Mouse (Mus musculus) MEL (cell line): ENCODE measurements around the gene Chst12. TPM values are rescaled to one million over a fixed set of nuclear protein-coding genes. Genes with fewer than 3 reads are reported as not detected.
A peak's percentile ranks its signal among the peaks of the same experiment; 100 is the strongest.

Experiments used
- DNase-seq: peaks from one replicate; pipeline ENCODE4 v3.0.0; 2011; ENCODE audit warnings: low read depth, low spot score
- H3K27ac ChIP-seq: 2 replicates; pipeline ENCODE4 v1.5.1; 2012; ENCODE audit warnings: low read depth, mild to moderate bottlenecking, control low read depth, low read length, moderate library complexity; ENCODE audit not compliant: control insufficient read depth
- H3K27me3 ChIP-seq, 2 experiments: fragments of 150-350 bp in 1 of 2; sonication (generic) in 1 of 2; 2 replicates each; pipeline ENCODE4 v1.6.1; 2012; ENCODE audit warnings: low read length in 2 of 2, mild to moderate bottlenecking in 2 of 2, improper control_type of control experiment in 1 of 2, moderate library complexity in 1 of 2; ENCODE audit not compliant: insufficient read depth in 2 of 2, control insufficient read depth in 1 of 2
- H3K36me3 ChIP-seq, 2 experiments: 2 replicates each; pipeline ENCODE4 v1.6.1; 2012 to 2014; ENCODE audit warnings: low read length in 2 of 2, improper control_type of control experiment in 1 of 2, inconsistent platforms in 1 of 2, mild to moderate bottlenecking in 1 of 2; ENCODE audit not compliant: insufficient read depth in 2 of 2, control insufficient read depth in 1 of 2
- H3K4me1 ChIP-seq, 2 experiments: fragments of 150-350 bp in 1 of 2; sonication (generic) in 1 of 2; 2 replicates each; pipeline ENCODE4 v1.6.1; 2012; ENCODE audit warnings: low read length in 2 of 2, improper control_type of control experiment in 1 of 2, mild to moderate bottlenecking in 1 of 2; ENCODE audit not compliant: insufficient read depth in 2 of 2, control insufficient read depth in 1 of 2
- H3K4me3 ChIP-seq, 2 experiments: fragments of 150-350 bp in 1 of 2; sonication (generic) in 1 of 2; 2 replicates each; pipeline ENCODE4 v1.5.1; 2012; ENCODE audit warnings: low read depth in 2 of 2, low read length in 2 of 2, mild to moderate bottlenecking in 2 of 2, moderate library complexity in 2 of 2, control low read depth in 1 of 2, improper control_type of control experiment in 1 of 2; ENCODE audit not compliant: control insufficient read depth in 1 of 2, insufficient read depth in 1 of 2
- H3K79me2 ChIP-seq: 2 replicates; pipeline ENCODE4 v1.6.1; 2012; ENCODE audit warnings: mild to moderate bottlenecking, low read length, moderate library complexity; ENCODE audit not compliant: control insufficient read depth, poor library complexity, insufficient read depth
- H3K9ac ChIP-seq: 2 replicates; pipeline ENCODE4 v1.6.1; 2012; ENCODE audit warnings: low read depth, mild to moderate bottlenecking, control low read depth, low read length, moderate library complexity; ENCODE audit not compliant: control insufficient read depth, poor library complexity, severe bottlenecking
- H3K9me3 ChIP-seq: fragments of 150-350 bp; sonication (generic); replicated peaks from 2 replicates; pipeline ENCODE4 v1.6.1; 2012; ENCODE audit warnings: mild to moderate bottlenecking, low read length, improper control_type of control experiment, moderate library complexity; ENCODE audit not compliant: insufficient read depth
- CHD2 ChIP-seq: IDR thresholded peaks from 2 replicates; pipeline ENCODE4 v1.6.1; 2011; ENCODE audit warnings: low read length, improper control_type of control experiment
- E2F4 ChIP-seq: IDR thresholded peaks from 2 replicates; pipeline ENCODE4 v1.6.1; 2011; ENCODE audit warnings: low read depth, low read length, improper control_type of control experiment, borderline replicate concordance
- EP300 ChIP-seq, 2 experiments: IDR thresholded peaks; 2 replicates each; pipeline ENCODE4 v1.6.1; 2011; ENCODE audit warnings: improper control_type of control experiment in 2 of 2, low read length in 2 of 2, low read depth in 1 of 2, mild to moderate bottlenecking in 1 of 2
- ETS1 ChIP-seq: IDR thresholded peaks from 2 replicates; pipeline ENCODE4 v1.6.1; 2012; ENCODE audit warnings: low read depth, mild to moderate bottlenecking, inconsistent platforms, low read length, improper control_type of control experiment, moderate library complexity
- GABPA ChIP-seq: IDR thresholded peaks from 2 replicates; pipeline ENCODE4 v1.6.1; 2012; ENCODE audit warnings: low read depth, mild to moderate bottlenecking, inconsistent platforms, low read length, improper control_type of control experiment, moderate library complexity
- MAFK ChIP-seq: IDR thresholded peaks from 2 replicates; pipeline ENCODE4 v1.6.1; 2011; ENCODE audit warnings: low read depth, mild to moderate bottlenecking, low read length, improper control_type of control experiment, borderline replicate concordance
- MAZ ChIP-seq: IDR thresholded peaks from 2 replicates; pipeline ENCODE4 v1.6.1; 2012; ENCODE audit warnings: low read depth, mild to moderate bottlenecking, inconsistent platforms, low read length, improper control_type of control experiment
- MXI1 ChIP-seq: IDR thresholded peaks from 2 replicates; pipeline ENCODE4 v1.6.1; 2011; ENCODE audit warnings: mild to moderate bottlenecking, low read depth, low read length, improper control_type of control experiment
- MYB ChIP-seq: IDR thresholded peaks from 2 replicates; pipeline ENCODE4 v1.6.1; 2011; ENCODE audit warnings: mild to moderate bottlenecking, low read depth, low read length, improper control_type of control experiment
- POLR2AphosphoS2 ChIP-seq: IDR thresholded peaks from 2 replicates; pipeline ENCODE4 v1.6.1; 2011; ENCODE audit warnings: low read length, improper control_type of control experiment
- POLR2AphosphoS5 ChIP-seq: IDR thresholded peaks from 2 replicates; pipeline ENCODE4 v1.6.1; 2012; ENCODE audit warnings: low read depth, borderline replicate concordance, mild to moderate bottlenecking, inconsistent platforms, low read length, moderate library complexity, mixed read lengths
- RAD21 ChIP-seq: IDR thresholded peaks from 2 replicates; pipeline ENCODE4 v1.6.1; 2011; ENCODE audit warnings: mild to moderate bottlenecking, low read depth, low read length, improper control_type of control experiment
- RCOR1 ChIP-seq: IDR thresholded peaks from 2 replicates; pipeline ENCODE4 v1.6.1; 2012; ENCODE audit warnings: low read depth, mild to moderate bottlenecking, inconsistent platforms, low read length, improper control_type of control experiment
- SMC3 ChIP-seq: IDR thresholded peaks from 2 replicates; pipeline ENCODE4 v1.6.1; 2011; ENCODE audit warnings: low read depth, low read length, improper control_type of control experiment
- TBP ChIP-seq: IDR thresholded peaks from 2 replicates; pipeline ENCODE4 v1.8.0; 2011; ENCODE audit warnings: low read depth, low read length, improper control_type of control experiment
- UBTF ChIP-seq: IDR thresholded peaks from 2 replicates; pipeline ENCODE4 v1.6.1; 2012; ENCODE audit warnings: low read depth, mild to moderate bottlenecking, inconsistent platforms, low read length, improper control_type of control experiment, moderate library complexity, borderline replicate concordance; ENCODE audit not compliant: insufficient read depth
- USF1 ChIP-seq: IDR thresholded peaks from 2 replicates; pipeline ENCODE4 v1.6.1; 2014; ENCODE audit warnings: low read depth, mild to moderate bottlenecking, inconsistent platforms, low read length, improper control_type of control experiment, moderate library complexity
- USF2 ChIP-seq, 2 experiments: IDR thresholded peaks; 2 replicates each; pipeline ENCODE4 v1.6.1; 2011 to 2012; ENCODE audit warnings: improper control_type of control experiment in 2 of 2, low read length in 2 of 2, borderline replicate concordance in 1 of 2, inconsistent platforms in 1 of 2, low read depth in 1 of 2, mild to moderate bottlenecking in 1 of 2; ENCODE audit not compliant: insufficient read depth in 1 of 2
- ZC3H11A ChIP-seq: IDR thresholded peaks from 2 replicates; pipeline ENCODE4 v1.6.1; 2012; ENCODE audit warnings: low read depth, mild to moderate bottlenecking, inconsistent platforms, low read length, improper control_type of control experiment
- ZKSCAN1 ChIP-seq: IDR thresholded peaks from 2 replicates; pipeline ENCODE4 v1.6.1; 2012; ENCODE audit warnings: low read depth, mild to moderate bottlenecking, inconsistent platforms, low read length, improper control_type of control experiment, moderate library complexity
- ZNF384 ChIP-seq: IDR thresholded peaks from 2 replicates; pipeline ENCODE4 v1.6.1; 2012; ENCODE audit warnings: low read depth, mild to moderate bottlenecking, inconsistent platforms, low read length, improper control_type of control experiment
- polyA plus RNA-seq, 2 experiments: library from polyadenylated mRNA; stranded (reverse) in 1 of 2; unstranded in 1 of 2; fragments of >175 nt in 1 of 2; fragments of >200 nt in 1 of 2; gene quantifications; 2 replicates each; pipeline versions ENCODE4 v1.2.1 to v1.2.4; 2012; ENCODE audit warnings: low replicate concordance in 2 of 2, low read depth in 1 of 2; ENCODE audit not compliant: insufficient read length in 2 of 2, insufficient read depth in 1 of 2, missing spikeins in 1 of 2
- total RNA-seq: library from RNA; depleted of rRNA; stranded (reverse); fragments of 300-350 nt; gene quantifications from 2 replicates; pipeline ENCODE4 v1.2.3, GENCODE M21; 2012

Gene Chst12
- total and polyA plus RNA-seq, 3 experiments: 4.1 to 8.6 TPM; not detected in 1

- H3K79me2 ChIP-seq: no peaks in the 10 kb centered on the region; the same call in 1 of the 2 replicates
- H3K4me3 ChIP-seq: peak overlapping the region; percentile 58 to 78
- H3K9me3 ChIP-seq: no peaks in the 10 kb centered on the region
- H3K27me3 ChIP-seq: no peaks in the 10 kb centered on the region
- DNase-seq: peak; percentile 14
- peaks cover 0 to 23% of the 10 kb centered on the region in 2 experiments; a peak in 3 of 4 replicates for H3K4me1 ChIP-seq
- H3K27ac ChIP-seq: no peak overlapping the region
- H3K36me3 ChIP-seq: peaks cover 0 to 10% of the 10 kb centered on the region in 2 experiments; a peak in 2 of 4 replicates
- peak overlapping the region; percentile 54 for H3K9ac ChIP-seq
- no peak for TF ChIP-seq USF1
- TF ChIP-seq E2F4: no peak
- no peak for TF ChIP-seq RCOR1
- no peak for TF ChIP-seq MAZ
Observed at GRCm38 (mm10) chr5:140506096-140506794, 895 bp downstream of the Chst12 start.

DNA sequence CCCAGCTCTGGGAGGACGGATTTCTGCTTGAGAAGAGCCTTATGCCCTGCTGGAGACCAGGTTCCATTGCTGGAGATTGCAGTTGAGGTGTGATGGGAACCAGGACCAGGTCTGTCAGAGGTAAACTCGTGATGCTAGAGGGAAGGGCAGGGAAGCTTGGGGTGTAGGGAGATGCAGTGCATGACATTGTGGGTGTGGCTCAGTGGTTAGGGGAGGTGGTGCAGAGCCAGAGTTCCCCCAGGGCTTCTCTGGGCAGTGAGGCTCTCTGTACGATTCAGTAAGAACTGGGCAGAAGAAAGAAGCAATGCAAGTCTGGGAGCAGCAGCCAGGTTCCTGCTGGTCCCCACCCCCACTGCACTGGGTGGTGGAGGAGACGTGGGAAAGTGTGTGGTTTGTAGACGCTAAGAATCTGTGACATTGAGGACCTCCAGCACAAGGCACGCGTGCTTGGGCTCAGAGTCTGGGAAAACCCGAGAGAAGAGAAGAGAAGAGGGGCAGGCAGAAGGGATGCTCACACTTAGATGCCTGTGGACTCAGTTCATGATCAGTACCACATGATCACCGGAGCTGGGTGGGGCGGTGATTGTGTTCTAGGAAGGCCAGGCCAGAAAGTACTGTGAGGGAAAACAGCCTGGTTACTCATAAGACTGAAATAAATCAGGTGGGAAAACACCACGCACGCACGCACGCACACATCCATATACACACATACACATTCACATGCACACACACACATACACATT is 2.3 kb downstream of the Chst12 start:
- TF ChIP-seq ZNF384 (no peak), POLR2AphosphoS5 (no peak), EP300 (IDR thresholded peaks at IDR 0.05; ENCODE audit: low read depth in 1 of 2, low read length in 2 of 2) (no peak), ZC3H11A (no peak), ZKSCAN1 (no peak), RCOR1 (no peak)
- no peak overlapping the region for H3K27ac ChIP-seq
- H3K4me3 ChIP-seq: no peak overlapping the region
- peaks cover 0 to 8% of the 10 kb centered on the region in 2 experiments; a peak in 2 of 4 replicates for H3K36me3 ChIP-seq
- H3K4me1 ChIP-seq: peaks cover 0 to 18% of the 10 kb centered on the region in 2 experiments; a peak in 3 of 4 replicates
- no peaks in the 10 kb centered on the region for H3K27me3 ChIP-seq
- no peaks in the 10 kb centered on the region for H3K9me3 ChIP-seq
- no peaks in the 10 kb centered on the region; the same call in 1 of the 2 replicates for H3K79me2 ChIP-seq
- no peak overlapping the region for H3K9ac ChIP-seq
- no peak for DNase-seq

DNA sequence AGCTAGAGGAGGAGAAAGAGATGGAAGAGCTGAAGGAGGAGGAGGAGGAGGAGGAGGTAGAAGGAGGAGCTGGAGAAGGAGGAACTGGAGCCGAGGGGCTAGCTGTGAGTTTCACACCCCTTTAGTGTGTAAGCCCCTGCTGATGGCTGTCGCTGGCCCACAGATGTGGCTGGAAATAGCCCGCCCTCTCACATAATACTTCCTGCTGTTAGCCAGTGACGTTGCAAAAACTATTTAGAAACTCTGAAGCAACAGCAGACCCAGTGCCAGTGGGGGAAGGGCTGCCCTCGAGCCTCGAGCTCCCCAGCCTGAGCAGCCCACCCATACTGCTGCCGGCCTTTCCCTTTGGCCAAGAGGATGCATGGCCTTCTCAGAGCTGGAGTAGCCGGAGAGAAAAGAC is 3.3 kb downstream of the Chst12 start:
- Histone ChIP-seq H3K9me3 (no peaks in the 10 kb centered on the region), H3K36me3 (peaks cover 0 to 8% of the 10 kb centered on the region in 2 experiments; a peak in 2 of 4 replicates), H3K79me2 (no peaks in the 10 kb centered on the region; the same call in 1 of the 2 replicates), H3K27ac (no peak overlapping the region), H3K4me3 (no peak overlapping the region), H3K9ac (no peak overlapping the region), H3K27me3 (no peaks in the 10 kb centered on the region), H3K4me1 (peaks cover 0 to 12% of the 10 kb centered on the region in 2 experiments; a peak in 2 of 4 replicates)
- no peak for DNase-seq
- no peak for TF ChIP-seq TBP
- no peak for TF ChIP-seq SMC3
- TF ChIP-seq USF2 (IDR thresholded peaks at IDR 0.05; ENCODE audit: borderline replicate concordance in 1 of 2, insufficient read depth in 1 of 2, low read depth in 1 of 2, low read length in 2 of 2): no peak
- TF ChIP-seq MYB: no peak
- no peak for TF ChIP-seq GABPA
- no peak for TF ChIP-seq UBTF
- TF ChIP-seq POLR2AphosphoS2: no peak
- no peak for TF ChIP-seq ETS1
- no peak for TF ChIP-seq MAFK
- no peak for TF ChIP-seq MXI1
- TF ChIP-seq CHD2: no peak
- TF ChIP-seq RAD21: no peak
